Mouse (Mus musculus) cerebellum, postnatal 25 days (tissue): ENCODE results near the gene Zbtb38.

Experiments used
- DNase-seq, 2 experiments: peaks; one replicate each; pipeline ENCODE4 v3.0.0; 2021; ENCODE audit warnings: mixed read lengths in 2 of 2

The Zbtb38 gene

DNA sequence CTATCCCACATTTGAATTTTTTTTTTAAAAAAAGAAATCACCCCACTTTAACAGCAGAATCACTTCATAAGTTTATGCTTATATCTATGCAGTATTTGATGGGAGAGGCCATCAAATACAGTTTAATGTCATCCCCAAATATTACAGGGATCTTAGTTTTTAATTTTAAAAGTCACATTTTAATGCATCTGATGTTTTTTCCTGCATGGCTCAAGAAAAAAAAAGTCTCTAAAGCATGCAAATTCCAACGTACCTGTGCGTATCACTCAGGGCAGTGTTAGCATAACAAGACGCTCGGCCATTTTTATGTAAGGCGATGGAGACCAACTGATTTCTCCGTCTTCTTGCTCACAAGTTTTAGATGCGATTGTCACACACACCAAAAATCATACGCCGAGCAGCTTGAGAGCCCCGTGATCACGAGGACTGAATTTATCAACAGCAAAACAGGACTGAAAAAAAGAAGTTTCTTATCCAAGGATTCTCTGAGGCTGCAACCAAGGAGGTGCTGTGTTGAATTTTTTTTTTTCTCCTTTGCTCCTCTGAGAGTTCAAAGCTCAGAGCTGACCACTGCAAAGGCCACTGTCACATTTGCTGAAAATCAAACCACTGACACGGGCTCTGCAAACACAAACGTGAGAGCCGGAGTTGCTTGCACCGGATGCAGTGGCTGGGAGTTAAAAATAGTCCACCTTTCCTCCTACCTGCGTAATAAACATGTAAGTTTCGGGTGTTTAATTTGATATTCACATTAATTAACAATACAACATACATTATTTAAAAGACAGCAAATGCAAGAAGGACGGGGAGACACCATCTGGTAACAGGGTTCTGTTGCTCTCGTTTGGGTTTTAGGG is 21.4 kb downstream of the Zbtb38 start:
- DNase-seq: no peak

DNA sequence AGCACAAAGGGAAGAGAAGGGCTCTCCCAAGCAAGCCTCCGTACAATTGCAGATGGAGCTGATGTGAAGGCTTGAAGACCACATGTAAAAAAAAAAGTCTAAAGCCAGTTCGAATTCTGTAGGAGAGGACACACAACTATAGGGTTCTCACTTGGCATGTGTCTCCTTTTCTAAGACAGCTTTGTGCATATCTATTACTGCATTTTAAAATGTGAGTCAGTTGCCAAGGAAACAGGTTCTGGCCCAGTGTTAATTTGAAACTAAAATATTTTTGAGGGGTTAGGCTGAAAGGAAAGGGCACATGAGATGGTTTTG is 22.4 kb downstream of the Zbtb38 start:
- no peak for DNase-seq

DNA sequence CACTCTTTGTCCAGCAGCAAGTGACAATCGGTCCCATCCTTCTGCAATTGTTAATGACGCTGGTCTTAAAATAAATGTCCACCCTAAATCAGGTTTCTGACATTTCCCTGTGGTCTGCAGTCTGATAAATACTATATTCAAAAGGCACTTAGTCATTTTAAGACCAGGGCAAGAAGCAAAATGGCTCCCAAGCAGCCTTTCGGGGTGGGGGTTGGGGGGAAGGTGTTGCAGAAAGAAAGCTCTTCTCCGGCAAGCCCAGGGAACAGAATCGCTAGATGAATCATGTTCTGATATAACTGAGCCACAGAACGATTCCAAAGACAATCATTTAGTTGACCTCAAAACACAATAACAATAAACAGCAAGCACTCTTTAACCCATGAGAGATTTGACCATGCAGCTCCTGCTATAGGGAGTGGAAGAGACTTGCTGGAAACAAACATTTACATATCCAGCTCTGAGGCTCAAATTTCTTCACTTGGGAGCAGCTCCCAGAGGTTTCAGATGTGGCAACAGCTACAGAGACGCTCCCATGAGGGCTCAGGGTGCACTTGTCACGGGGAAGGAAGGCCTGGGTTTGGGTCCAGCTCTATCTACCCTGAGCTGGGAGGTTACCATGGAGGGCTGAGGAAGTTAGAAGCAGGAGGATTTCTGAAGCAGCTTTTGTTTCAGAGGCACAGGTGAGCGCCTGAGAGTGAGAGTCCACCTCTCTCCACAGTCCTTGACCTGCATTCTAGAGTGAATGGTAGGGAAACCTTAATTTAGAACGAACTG is 22.9 kb downstream of the Zbtb38 start:
- no peak for DNase-seq

DNA sequence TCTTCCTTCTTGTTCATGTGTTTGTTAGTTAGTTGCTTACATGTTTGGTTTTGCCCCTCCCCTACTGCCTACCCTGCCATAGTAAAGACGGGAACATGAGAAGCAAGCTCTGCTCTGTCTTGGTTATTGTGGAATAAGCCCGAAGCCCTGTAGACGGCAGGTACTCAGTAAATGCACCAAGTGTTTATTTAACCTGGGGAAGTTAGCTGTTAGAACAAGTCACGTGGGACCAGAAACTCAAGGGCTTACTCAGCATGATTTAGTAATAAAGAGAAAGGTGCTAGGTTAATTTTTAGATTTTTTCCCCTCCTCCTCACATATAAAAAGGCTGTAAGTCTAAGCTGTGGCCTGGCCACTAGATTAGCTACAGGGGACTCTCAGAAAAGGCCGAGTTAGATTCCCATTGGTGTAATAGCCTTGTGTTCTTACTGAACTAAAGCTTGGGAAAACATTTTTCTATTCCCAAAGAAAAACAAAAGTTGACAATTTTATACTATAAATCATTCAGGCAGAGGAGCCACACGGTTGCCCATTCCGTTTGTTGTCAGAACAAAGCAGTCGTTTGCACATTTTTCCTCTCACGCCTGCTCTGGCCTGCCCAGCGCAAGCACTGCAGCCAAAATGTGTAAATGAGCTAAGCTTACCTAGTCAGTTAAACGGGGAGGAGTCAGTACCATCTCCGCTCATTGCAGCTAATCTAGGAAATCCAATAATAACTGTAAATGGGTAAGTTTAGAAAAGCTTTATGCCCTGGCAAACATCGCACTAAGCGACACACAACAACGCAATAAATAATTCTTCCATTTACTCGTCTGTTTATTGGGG is 24.1 kb downstream of the Zbtb38 start:
- DNase-seq: no peak

DNA sequence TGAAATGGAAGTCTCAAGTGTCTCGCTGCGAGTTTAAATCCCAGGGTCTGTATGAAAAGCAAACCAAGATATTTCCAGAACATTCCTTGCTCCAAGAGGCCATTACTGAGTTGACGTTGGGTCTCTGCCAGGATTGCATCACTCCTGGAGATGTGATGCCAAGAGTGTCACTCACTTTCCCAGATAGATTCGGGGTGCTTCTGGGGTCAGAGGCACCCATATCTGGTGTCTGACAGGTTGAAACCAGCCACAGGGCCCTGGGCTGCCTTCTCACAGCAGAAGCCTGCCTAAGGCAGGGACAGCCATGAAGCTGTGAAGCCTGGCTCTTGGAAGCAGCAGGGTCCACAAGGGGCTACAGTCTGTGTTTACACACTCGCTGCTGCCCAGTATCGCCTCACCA is 24.9 kb downstream of the Zbtb38 start:
- DNase-seq: peak in 1 of 2 experiments; percentile 32

DNA sequence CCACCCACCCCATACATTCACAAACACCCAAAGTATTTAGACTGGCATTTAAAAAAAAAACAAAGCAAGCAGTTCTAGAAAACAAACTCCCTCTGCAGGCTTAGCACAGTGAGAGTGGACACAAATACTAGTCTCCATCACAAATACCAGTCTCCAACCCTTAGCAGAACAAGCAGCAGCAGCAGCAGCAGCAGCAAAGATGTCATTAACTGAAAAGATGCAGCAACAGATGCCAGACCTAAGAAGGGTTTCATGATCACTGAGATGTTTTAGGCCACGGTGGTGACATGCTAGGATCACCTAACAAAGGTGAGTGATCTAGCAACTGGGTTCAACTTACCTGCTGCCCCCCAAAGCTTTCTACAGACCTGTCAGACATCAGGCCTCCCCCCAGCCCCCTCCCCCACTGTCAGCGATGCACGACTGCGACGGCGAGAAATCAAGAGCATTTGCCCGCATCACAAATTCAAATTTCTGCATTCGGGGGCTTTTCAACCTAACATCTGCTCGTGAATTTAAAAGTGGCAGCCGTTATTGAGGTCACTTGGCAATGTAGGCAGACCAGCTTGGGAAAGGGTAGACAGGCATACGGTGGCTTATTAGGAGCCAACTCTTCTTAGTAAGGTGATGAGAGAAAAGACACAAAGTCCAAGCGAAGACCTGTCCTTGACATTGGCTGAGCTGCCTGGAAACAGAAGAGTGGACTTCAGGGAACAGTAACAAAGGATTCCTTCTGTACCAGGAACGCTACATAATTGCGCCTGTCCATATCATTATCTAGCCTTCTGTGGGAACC is 26.1 kb downstream of the Zbtb38 start:
- peak in 1 of 2 experiments; percentile 57 for DNase-seq

DNA sequence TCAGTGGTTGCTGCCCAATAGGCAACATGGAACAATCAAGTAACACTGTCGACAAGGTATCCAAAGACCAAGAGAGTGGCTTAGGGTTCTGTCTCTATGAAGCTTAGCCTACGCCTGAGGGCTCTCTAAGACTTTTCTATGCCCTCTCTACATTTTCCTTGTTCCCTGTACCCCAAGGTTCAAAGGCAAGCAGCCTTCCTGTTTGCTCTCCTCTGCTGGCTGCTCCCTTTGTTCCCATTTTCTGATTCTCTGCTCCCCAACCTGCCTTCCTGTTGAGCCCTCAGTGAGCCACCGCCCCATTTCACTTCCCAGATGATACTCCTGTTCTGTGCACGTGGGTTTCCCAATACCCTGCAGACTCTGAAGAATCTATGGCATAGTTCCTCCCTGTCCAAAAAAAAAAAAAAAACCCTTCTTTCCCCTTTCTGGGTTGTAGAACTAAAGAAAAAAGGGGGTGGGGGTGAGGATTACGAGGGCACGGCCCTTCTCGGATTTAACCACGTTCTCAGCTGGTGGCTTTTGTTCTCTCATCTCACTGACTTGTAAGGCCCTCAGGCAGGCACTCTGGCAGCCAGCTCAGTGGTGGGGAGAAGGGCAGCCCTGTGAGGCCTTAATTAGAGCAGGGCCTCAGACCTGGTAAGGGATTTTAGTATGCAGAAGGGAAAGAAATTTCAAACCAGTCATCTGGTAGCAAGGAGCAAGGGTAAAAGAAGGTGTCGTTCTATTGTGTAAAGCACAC is 26.9 kb downstream of the Zbtb38 start:
- DNase-seq: no peak

DNA sequence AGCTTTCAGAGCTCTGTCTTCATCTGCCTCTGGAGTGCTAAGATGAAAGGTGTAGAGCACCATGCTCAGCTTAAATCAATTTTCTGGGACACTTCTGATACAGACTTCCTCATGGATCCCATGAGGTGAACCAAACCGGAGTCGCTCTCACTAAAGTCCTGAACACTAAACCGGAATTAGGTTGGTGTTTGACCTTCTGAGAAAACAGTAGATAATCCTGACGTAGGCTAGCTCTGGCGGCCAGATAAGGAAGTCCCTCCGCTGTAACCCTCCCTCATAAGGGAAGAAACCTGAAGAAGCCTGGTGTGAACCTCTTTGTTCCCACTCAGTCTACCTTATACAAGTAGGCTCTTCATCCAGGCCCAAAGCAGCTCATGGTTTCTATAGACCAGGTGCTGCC is 29.0 kb downstream of the Zbtb38 start:
- no peak for DNase-seq

DNA sequence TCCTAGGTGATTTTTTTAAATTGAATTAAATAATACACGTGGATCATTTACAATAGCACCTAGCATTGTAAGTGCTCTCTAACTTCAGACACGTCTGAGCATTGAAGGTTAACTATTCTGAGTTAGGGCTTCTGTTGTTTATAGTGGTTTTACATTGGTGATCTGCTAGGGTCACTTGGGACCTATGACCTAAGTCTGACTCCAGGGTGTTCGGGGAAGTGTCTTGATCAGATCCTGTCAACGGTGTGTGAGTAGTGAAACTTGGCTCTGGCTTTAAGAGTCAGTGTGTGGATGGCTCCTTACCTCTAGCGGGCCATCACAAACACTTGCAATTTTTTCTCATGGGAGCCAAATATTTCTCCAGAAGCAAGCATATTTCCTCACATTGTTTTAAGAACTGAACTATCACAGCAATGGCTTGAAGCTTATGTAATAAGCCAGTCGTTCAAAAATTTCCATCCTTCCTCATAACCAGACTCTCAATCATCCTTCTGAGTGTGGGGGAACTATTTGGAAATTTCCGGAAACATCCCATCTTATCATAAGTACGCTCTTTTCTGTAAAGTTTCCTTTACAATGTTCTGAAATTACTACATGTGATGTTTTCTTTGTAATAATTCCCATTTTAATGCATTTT is 31.4 kb downstream of the Zbtb38 start:
- no peak for DNase-seq

DNA sequence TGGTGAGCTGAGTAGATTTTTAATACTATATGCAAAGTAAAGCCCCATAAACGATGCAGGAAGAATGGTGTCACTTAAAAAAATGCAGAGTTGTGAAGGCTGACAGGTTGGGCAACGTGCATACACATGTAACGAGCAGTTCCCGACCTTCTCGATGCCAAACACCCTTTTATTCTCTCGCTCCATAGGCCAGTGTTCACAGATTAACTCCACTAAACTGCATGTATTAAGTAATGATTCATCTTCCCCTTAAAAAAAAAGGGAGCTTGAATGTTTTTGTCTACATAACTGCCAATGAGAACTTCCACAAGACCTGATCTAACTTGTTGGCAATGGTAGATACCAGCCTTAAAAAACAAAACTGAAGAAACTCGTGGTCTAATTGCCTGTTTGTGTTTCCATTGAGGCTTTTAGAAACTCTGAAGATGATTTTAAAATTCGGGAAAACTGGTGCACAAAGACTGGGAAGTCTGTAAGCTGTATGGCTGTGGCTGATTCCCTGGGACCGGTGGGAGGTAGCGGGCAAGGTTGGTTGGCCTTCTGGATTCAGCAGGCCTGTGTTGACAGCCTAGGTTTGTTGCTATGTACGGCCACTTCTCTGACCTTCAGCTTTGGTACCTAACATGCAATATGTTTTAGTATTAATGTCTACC is 32.0 kb downstream of the Zbtb38 start:
- peak in 1 of 2 experiments; percentile 48 for DNase-seq

DNA sequence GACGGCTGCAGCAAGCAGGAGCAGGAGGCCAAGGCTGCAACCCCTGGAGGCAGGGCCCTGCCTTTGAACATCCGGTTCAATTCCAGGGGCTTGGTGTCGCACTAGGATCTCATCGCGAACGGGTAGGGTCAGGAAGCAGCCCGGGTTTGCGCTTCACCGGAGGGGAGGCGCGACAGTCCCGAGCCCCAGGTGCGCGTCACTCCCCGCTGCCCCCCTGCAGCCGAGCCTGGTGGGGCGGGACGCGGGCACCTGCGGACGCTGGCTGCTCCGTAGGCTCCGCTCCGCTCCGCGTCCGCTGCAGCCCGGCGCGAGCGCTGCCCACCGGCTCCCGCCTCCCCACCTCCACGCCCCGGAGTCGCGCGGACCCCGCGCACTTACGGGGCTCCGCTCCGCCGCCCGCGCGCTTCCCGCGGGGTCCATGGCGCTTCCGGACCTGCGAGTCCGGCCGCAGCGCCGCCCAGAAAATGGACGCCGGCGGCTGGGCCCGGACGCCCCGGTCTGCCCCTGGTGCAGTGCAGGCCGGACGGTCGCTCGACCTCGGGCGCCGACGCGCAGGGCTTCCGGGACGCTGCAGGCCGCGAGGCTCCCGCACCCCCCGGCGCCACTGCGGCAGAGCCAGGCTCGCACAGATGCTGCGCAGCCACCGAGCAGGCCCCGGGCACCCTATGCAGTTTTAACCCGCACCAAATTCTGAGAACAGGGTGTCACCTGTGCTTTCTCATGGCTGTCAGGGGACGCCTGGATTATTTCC is 33.0 kb downstream of the Zbtb38 start:
- DNase-seq: peak; percentile 85 to 89

DNA sequence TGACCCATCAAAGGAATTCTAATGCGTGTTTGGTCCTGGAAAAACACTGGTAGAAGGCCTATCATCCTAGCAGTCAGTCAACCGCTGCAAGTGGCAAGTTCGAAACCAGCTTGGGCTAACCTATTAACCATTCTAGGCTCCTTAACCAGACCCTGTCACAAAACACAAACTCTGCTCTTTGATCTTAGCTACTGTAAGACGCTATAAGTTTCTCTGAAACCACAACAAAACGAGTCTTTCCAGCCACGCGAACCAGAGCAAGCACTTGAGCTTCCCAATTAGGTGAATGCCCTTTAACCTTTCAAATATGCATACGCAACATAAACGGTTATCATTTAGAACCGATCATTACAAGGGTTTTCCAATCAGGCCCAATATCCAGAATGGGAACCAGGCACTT is 33.7 kb downstream of the Zbtb38 start:
- no peak for DNase-seq

DNA sequence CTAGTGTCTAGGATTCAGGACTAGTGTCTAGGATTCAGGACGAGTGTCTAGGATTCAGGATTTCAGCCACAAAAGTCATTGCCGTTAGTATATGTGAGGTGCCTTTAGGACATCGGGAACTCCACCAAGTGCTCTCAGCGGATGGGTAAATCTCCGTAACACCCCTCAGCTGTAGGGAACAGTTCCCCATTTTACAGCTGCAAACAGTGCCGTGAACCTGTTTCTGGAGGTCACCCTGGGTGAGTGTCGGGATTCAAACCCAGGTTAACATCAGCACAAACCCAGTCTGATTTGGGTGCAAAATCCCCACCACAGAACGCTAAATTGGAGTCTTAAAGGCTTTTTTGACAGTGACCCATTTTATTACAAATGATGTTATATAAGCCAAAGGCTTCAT is 34.2 kb downstream of the Zbtb38 start:
- no peak for DNase-seq

DNA sequence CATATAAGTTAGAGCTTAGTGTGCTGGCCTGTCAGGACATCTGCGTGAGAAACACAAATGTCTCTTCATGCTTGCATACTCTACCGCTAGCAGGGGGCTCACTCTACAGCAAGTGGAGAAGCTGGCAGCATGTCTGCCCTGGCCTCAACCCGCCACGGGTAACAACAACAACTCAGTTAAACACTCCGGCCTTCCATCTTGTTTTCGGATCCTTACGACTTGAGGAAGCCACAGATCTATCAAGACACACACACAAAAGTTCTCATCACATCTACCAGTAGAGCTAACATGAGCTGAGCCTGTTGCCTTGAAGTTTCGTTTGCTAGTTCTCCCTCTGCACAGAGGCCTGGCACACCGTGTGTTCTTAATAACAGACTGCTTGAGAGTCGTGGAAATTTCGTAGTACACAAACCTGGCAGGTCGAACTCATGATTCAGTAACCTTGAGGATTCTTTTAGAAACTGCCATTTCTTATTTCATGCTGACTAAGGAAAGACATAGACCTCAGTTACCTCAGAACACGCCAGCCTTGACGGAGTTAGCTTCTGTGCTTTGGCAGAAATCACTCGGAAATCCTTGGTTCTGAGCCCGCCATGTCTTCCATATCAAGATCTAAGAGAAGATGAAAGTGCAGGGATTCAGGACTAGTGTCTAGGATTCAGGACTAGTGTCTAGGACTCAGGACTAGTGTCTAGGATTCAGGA is 34.8 kb downstream of the Zbtb38 start:
- no peak for DNase-seq

DNA sequence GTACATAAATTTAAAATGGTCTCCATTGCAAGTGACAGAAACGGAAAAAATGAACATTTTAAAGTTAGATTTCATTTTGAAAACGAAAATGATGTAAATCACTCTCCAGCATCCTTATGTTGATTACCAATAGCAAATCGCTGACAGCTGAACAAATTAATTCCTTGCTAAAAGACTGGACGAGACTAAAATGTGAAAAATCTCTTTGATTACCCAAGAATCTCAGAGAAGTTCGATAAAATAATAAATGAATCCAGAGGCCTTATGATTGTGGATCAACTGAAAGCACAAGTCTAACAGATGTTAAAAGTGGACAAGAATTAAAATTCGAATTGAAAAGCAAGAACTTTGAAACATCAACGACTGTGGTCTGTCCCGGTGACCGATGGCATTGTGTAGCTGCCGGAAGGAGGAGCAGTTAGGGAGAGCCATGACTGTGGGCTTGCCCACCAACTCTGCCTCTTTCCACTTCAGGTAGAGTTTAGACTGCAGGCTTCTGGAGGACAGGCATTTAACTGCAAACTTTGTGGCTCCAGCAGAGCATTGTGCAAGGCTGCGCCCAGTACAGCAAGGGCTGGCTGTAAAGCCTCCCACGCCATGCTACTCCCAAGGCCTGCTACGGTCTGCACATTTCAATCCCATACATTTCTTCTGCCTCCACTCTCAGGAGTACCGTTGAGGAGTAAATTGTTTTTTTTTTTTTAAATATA is 35.7 kb downstream of the Zbtb38 start:
- DNase-seq: no peak

DNA sequence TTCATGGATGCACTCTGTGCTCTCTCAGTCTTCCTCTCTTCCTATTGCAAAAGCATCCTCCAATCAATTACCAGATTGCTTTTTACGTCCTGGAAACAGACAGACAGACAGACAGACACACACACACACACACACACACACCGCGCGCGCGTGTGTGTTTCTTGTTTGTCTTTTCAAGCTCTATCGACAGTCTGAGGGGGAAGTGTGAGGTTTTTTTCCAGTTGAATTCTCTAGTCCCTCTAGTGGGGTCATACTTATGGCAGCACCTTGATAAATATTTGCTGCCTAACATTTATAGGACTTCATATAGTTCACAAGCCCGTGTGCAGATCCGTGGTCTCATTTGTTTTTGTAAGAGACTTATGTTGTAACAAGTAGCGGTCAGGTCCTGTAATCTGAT is 36.5 kb downstream of the Zbtb38 start:
- DNase-seq: no peak

DNA sequence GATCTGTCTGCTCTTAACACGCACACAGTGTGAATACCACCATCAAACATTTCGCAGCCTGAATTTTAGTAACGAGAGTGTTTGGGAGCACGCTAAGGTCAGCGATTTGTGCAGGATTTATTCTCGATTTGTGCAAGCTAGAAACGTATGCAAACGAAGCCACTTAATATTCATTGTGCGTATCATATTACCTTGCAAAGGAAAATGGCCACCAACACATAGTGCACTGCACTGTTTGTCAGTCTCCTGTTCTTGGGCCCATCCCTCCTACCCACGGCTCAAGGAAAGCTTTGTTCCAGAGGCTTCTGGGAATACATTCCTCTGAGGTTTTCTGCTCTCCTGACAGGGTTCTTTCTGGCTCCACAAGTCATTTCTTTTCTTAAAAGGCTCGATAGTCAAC is 37.5 kb downstream of the Zbtb38 start:
- DNase-seq: no peak
